Mouse (Mus musculus) hindbrain, embryonic 14.5 days (tissue): ENCODE measurements around the gene Irf5. TPM values are rescaled to one million over a fixed set of nuclear protein-coding genes. Genes with fewer than 3 reads are reported as not detected.

Source experiments
- ATAC-seq: fragments of 200-750 bp; cut with Nextera tagmentation; 2 replicates; pipeline ENCODE4 v1.8.0; 2017; ENCODE audit warnings: moderate number of reproducible peaks, mild to moderate bottlenecking, moderate TSS enrichment, moderate library complexity; ENCODE audit not compliant: low FRiP score
- DNase-seq: peaks from one replicate; pipeline ENCODE4 v3.0.0-alpha.2; 2015; ENCODE audit warnings: low spot score
- H3K27ac ChIP-seq: fragments of 300-500 bp; sonication (generic); 2 replicates; pipeline ENCODE4 v1.5.1; 2014; ENCODE audit warnings: mild to moderate bottlenecking, moderate library complexity
- H3K27me3 ChIP-seq: fragments of 300-500 bp; sonication (generic); 2 replicates; pipeline ENCODE4 v1.6.1; 2014; ENCODE audit warnings: mild to moderate bottlenecking, low read length, mixed read lengths; ENCODE audit not compliant: control insufficient read depth, insufficient read depth
- H3K36me3 ChIP-seq: fragments of 300-500 bp; sonication (generic); replicated peaks from 2 replicates; pipeline ENCODE4 v1.6.1; 2014; ENCODE audit not compliant: control insufficient read depth, insufficient read depth
- H3K4me1 ChIP-seq: fragments of 300-500 bp; sonication (generic); replicated peaks from 2 replicates; pipeline ENCODE4 v1.6.1; 2014; ENCODE audit warnings: antibody characterized with exemption, low read length, mixed read lengths; ENCODE audit not compliant: control insufficient read depth, insufficient read depth
- H3K4me2 ChIP-seq: fragments of 300-500 bp; sonication (generic); replicated peaks from 2 replicates; pipeline ENCODE4 v1.6.1; 2014; ENCODE audit warnings: mild to moderate bottlenecking, moderate library complexity
- H3K4me3 ChIP-seq: fragments of 300-500 bp; sonication (generic); replicated peaks from 2 replicates; pipeline ENCODE4 v1.5.1; 2014; ENCODE audit warnings: mild to moderate bottlenecking, low read length
- H3K9ac ChIP-seq: fragments of 300-500 bp; sonication (generic); 2 replicates; pipeline ENCODE4 v1.6.1; 2014
- H3K9me3 ChIP-seq: fragments of 300-500 bp; sonication (generic); 2 replicates; pipeline ENCODE4 v1.6.1; 2016; ENCODE audit warnings: low read length; ENCODE audit not compliant: control insufficient read depth
- WGBS: fragments of 180-500 bp; shearing (Covaris S2); extraction: QIAGEN DNeasy Blood & Tissue Kit; methylation state at CpG from one replicate; pipeline ENCODE4 v1.1.7; 2014; 5-methylcytosine and 5-hydroxymethylcytosine counted together
- polyA plus RNA-seq: library from polyadenylated mRNA; unstranded; fragments of >200 nt; fragmentation: Nextera tagmentation; extraction: Ambion mirVana; gene quantifications from 2 replicates; pipeline ENCODE4 v1.2.1, GENCODE M21; 2014

Gene Irf5
- polyA plus RNA-seq, 1 experiment from 2014 or later = 1.7 TPM

GRCm38 (mm10) chr6:29523301-29524033, 3.0 kb upstream of the Irf5 start:
- H3K9ac ChIP-seq = no peak overlapping the region
- 76% methylated on average over 12 of the region's 12 CpGs for WGBS

GRCm38 (mm10) chr6:29524034-29524489, 2.4 kb upstream of the Irf5 start:
- H3K9ac ChIP-seq = no peak overlapping the region
- H3K36me3 ChIP-seq = no peaks in the 10 kb centered on the region
- H3K4me3 ChIP-seq = no peak overlapping the region
- DNase-seq (no peak), ATAC-seq (no peak)
- H3K9me3 ChIP-seq = no peaks in the 10 kb centered on the region
- no peak overlapping the region for H3K27ac ChIP-seq
- peaks cover 20% of the 10 kb centered on the region; the same call in 1 of the 2 replicates for H3K4me1 ChIP-seq
- H3K27me3 ChIP-seq = peaks cover 35% of the 10 kb centered on the region
- WGBS = 80% methylated on average over 6 of the region's 6 CpGs
- no peak overlapping the region for H3K4me2 ChIP-seq

More at GRCm38 (mm10) chr6:29523301-29524033, 3.0 kb upstream of the Irf5 start:
- H3K4me2 ChIP-seq = no peak overlapping the region
- no peak for ATAC-seq
- H3K4me3 ChIP-seq = no peak overlapping the region
- H3K4me1 ChIP-seq = peaks cover 20% of the 10 kb centered on the region; the same call in 1 of the 2 replicates
- no peak for DNase-seq
- no peaks in the 10 kb centered on the region for H3K9me3 ChIP-seq
- H3K27ac ChIP-seq = no peak overlapping the region
- H3K36me3 ChIP-seq = no peaks in the 10 kb centered on the region
- H3K27me3 ChIP-seq = peaks cover 29% of the 10 kb centered on the region

GRCm38 (mm10) chr6:29525256-29525655, 1.2 kb upstream of the Irf5 start:
- no peak overlapping the region for H3K27ac ChIP-seq
- H3K4me2 ChIP-seq = no peak overlapping the region
- peaks cover 46% of the 10 kb centered on the region for H3K27me3 ChIP-seq
- no peaks in the 10 kb centered on the region for H3K36me3 ChIP-seq
- no peak overlapping the region for H3K4me3 ChIP-seq
- no peak for DNase-seq
- ATAC-seq = no peak
- no peaks in the 10 kb centered on the region for H3K9me3 ChIP-seq
- 65% methylated on average over 6 of the region's 6 CpGs for WGBS
- peaks cover 20% of the 10 kb centered on the region; the same call in 1 of the 2 replicates for H3K4me1 ChIP-seq
- no peak overlapping the region for H3K9ac ChIP-seq

- Histone ChIP-seq H3K27me3 (peaks cover 55% of the 10 kb centered on the region), H3K4me2 (peak overlapping the region; percentile 94), H3K9me3 (no peaks in the 10 kb centered on the region), H3K36me3 (no peaks in the 10 kb centered on the region), H3K4me1 (peaks cover 20% of the 10 kb centered on the region; the same call in 1 of the 2 replicates), H3K27ac (no peak overlapping the region), H3K4me3 (peak overlapping the region; percentile 52), H3K9ac (no peak overlapping the region)
- ATAC-seq (no peak), DNase-seq (no peak)
- WGBS = 6% methylated on average over 34 of the region's 34 CpGs
Measured at GRCm38 (mm10) chr6:29527361-29528164, 1.1 kb downstream of the Irf5 start.

- no peak for DNase-seq
- Histone ChIP-seq H3K27me3 (peaks cover 55% of the 10 kb centered on the region), H3K27ac (no peak overlapping the region), H3K36me3 (no peaks in the 10 kb centered on the region), H3K9me3 (no peaks in the 10 kb centered on the region), H3K4me2 (0 out of 2 replicates have a peak overlapping the region, but pooled peaks have one; percentile 94), H3K4me3 (peak overlapping the region; percentile 52; the same call in 1 of the 2 replicates), H3K4me1 (peaks cover 20% of the 10 kb centered on the region; the same call in 1 of the 2 replicates), H3K9ac (no peak overlapping the region)
- ATAC-seq = no peak
- WGBS = 13% methylated on average over 8 of the region's 8 CpGs
Measured at GRCm38 (mm10) chr6:29528165-29528505, 1.7 kb downstream of the Irf5 start.

- Histone ChIP-seq H3K36me3 (no peaks in the 10 kb centered on the region), H3K9me3 (no peaks in the 10 kb centered on the region), H3K4me2 (0 out of 2 replicates have a peak overlapping the region, but pooled peaks have one; percentile 1), H3K4me1 (peaks cover 20% of the 10 kb centered on the region; the same call in 1 of the 2 replicates), H3K27ac (no peak overlapping the region), H3K4me3 (no peak overlapping the region), H3K27me3 (peaks cover 55% of the 10 kb centered on the region), H3K9ac (no peak overlapping the region)
- no peak for DNase-seq
- ATAC-seq = no peak
- 30% methylated on average over 13 of the region's 13 CpGs for WGBS
Measured at GRCm38 (mm10) chr6:29528561-29529443, 2.4 kb downstream of the Irf5 start.

- H3K4me1 ChIP-seq = peaks cover 20% of the 10 kb centered on the region; the same call in 1 of the 2 replicates
- H3K9ac ChIP-seq = no peak overlapping the region
- no peak for ATAC-seq
- peaks cover 55% of the 10 kb centered on the region for H3K27me3 ChIP-seq
- no peak overlapping the region for H3K4me3 ChIP-seq
- no peak overlapping the region for H3K4me2 ChIP-seq
- no peaks in the 10 kb centered on the region for H3K9me3 ChIP-seq
- H3K36me3 ChIP-seq = no peaks in the 10 kb centered on the region
- 42% methylated on average over 2 of the region's 2 CpGs for WGBS
- no peak for DNase-seq
- H3K27ac ChIP-seq = no peak overlapping the region
Measured at GRCm38 (mm10) chr6:29529444-29529820, 3.0 kb downstream of the Irf5 start.

GRCm38 (mm10) chr6:29530050-29530449, 3.6 kb downstream of the Irf5 start:
- DNase-seq (no peak), ATAC-seq (no peak)
- Histone ChIP-seq H3K27me3 (peaks cover 55% of the 10 kb centered on the region), H3K4me1 (peaks cover 20% of the 10 kb centered on the region; the same call in 1 of the 2 replicates), H3K4me2 (no peak overlapping the region), H3K27ac (no peak overlapping the region), H3K36me3 (no peaks in the 10 kb centered on the region), H3K4me3 (no peak overlapping the region), H3K9me3 (no peaks in the 10 kb centered on the region), H3K9ac (no peak overlapping the region)
- WGBS = 65% methylated on average over 4 of the region's 4 CpGs
